ENCODE assay signal across 8 mouse cellular contexts in genomic region chr16:65561963-65562863, GRCm38 (mm10). TPM values are rescaled to one million over a fixed set of nuclear protein-coding genes. Genes with fewer than 3 reads are reported as not detected.
DNase-seq lines count a peak whose midpoint lies in the region; ATAC-seq lines count a peak whose summit lies in the region.

Gene Chmp2b, minus strand, starts transcription at chr16:65562726.

- H3K36me3 ChIP-seq in hindbrain, embryonic 10.5 days, result no peaks in the 10 kb centered on the region

- H3K27ac ChIP-seq in hindbrain, embryonic 10.5 days, result peak within 1 kb of the TSS; percentile 90

- no peaks in the 10 kb centered on the region for H3K27me3 ChIP-seq in hindbrain, embryonic 10.5 days (ENCODE audit: insufficient read depth, poor library complexity, severe bottlenecking)

- H3K4me1 ChIP-seq in hindbrain, embryonic 10.5 days (replicated peaks), result peaks cover 15% of the 10 kb centered on the region

- H3K9me3 ChIP-seq in hindbrain, embryonic 10.5 days, result no peaks in the 10 kb centered on the region

- WGBS in hindbrain, embryonic 10.5 days, result under 1% methylated on average over 69 of the region's 69 CpGs

- peak; percentile 92 for DNase-seq in MN1 (ENCODE audit: low spot score)
- peak; percentile 86 for DNase-seq in cerebellum, adult 8-10 months
- peak; percentile 85 for DNase-seq in hindbrain, embryonic 10.5 days (ENCODE audit: low spot score)
- peak; percentile 87 to 88 for DNase-seq in layer of hippocampus, postnatal 14 days (ENCODE audit: low spot score in 2 of 2)
- DNase-seq in lung, postnatal 14 days, result peak; percentile 82
- DNase-seq in retina, adult 2 months (ENCODE audit: low read depth, low spot score), result peak; percentile 75
- DNase-seq in thymus, postnatal 4 days, result peak; percentile 88

- peak; percentile 93 for ATAC-seq in frontal cortex, adult (ENCODE audit: low TSS enrichment)

- peak within 1 kb of the TSS; percentile 96 for H3K4me3 ChIP-seq in hindbrain, embryonic 10.5 days

RNA-seq across cellular contexts. Expression of gene Chmp2b, which starts in this region (rescaled TPM):
- 46.4 and 49.8 TPM in 2 replicates for polyA plus RNA-seq in hindbrain, embryonic 10.5 days (2016; fragmentation: Nextera tagmentation; extraction: Ambion mirVana)
- 10 to 100 TPM; 72.2 to 76.9 TPM for total RNA-seq in layer of hippocampus, postnatal 14 days (2021)

Comparison
In these comparisons a context has a peak if more than half of its experiments do, and no peak if none do; other contexts are left out.
1. Peak in every context shown above with its lines: DNase-seq, ATAC-seq, H3K4me3 ChIP-seq and H3K27ac ChIP-seq.